Mouse (Mus musculus) erythroblast, embryonic 14.5 days (primary cell): ENCODE results near the gene Mink1. TPM values are rescaled to one million over a fixed set of nuclear protein-coding genes. Genes with fewer than 3 reads are reported as not detected.

Source experiments
- H3K27me3 ChIP-seq: 2 replicates; pipeline ENCODE4 v1.6.1; 2012; ENCODE audit warnings: inconsistent platforms; ENCODE audit not compliant: control insufficient read depth
- H3K36me3 ChIP-seq: 2 replicates; pipeline ENCODE4 v1.6.1; 2012; ENCODE audit warnings: mild to moderate bottlenecking, inconsistent platforms; ENCODE audit not compliant: control insufficient read depth
- H3K4me1 ChIP-seq: 2 replicates; pipeline ENCODE4 v1.6.1; 2012; ENCODE audit warnings: inconsistent platforms; ENCODE audit not compliant: control insufficient read depth
- H3K4me3 ChIP-seq: replicated peaks from 2 replicates; pipeline ENCODE3; 2012; ENCODE audit warnings: moderate library complexity, mild to moderate bottlenecking, inconsistent platforms
- H3K9me3 ChIP-seq: 2 replicates; pipeline ENCODE4 v1.6.1; 2012; ENCODE audit warnings: low read length, inconsistent platforms, mixed read lengths; ENCODE audit not compliant: control insufficient read depth
- GATA1 ChIP-seq: IDR thresholded peaks from 2 replicates; pipeline ENCODE4 v1.6.1; 2012; ENCODE audit warnings: low read length, inconsistent platforms, mixed read lengths
- TAL1 ChIP-seq: IDR thresholded peaks from 3 replicates; pipeline ENCODE4 v1.6.1; 2012; ENCODE audit warnings: low read length, inconsistent platforms, mixed read lengths
- polyA plus RNA-seq: library from polyadenylated mRNA; stranded (reverse); fragments of >175 nt; gene quantifications from 2 replicates; pipeline ENCODE4 v1.2.3, GENCODE M21; 2012

The Mink1 gene
- polyA plus RNA-seq, 1 experiment = 1.2 TPM

GRCm38 (mm10) chr11:70596094-70596493 is 33.4 kb downstream of the Mink1 start:
- no peaks in the 10 kb centered on the region for H3K27me3 ChIP-seq
- H3K9me3 ChIP-seq = no peaks in the 10 kb centered on the region
- peaks cover 15% of the 10 kb centered on the region for H3K4me1 ChIP-seq
- H3K36me3 ChIP-seq = peaks cover 27% of the 10 kb centered on the region
- TF ChIP-seq TAL1 (no peak), GATA1 (no peak)
- H3K4me3 ChIP-seq = no peak overlapping the region

DNA sequence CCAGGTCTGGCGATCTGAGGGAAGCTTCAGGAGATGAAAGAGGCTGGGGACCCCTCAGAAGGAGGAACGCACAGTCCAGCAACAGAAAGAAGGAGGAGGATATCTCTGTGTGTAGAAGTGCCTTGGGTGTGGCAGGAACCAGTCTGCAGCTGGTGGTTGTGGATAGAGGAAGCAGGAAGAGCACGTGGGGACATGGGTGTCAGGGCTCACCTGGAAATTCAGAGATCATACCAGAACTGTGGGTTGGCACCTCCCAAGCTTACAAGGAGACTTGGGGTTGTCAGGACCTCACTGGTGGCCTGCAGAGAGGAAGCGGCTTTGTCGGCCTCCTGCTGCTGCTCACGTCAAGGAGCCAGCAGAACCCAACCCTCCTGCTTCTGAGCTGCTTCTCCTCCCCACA is 34.6 kb downstream of the Mink1 start:
- H3K9me3 ChIP-seq = no peaks in the 10 kb centered on the region
- peaks cover 36% of the 10 kb centered on the region for H3K36me3 ChIP-seq
- H3K4me1 ChIP-seq = peaks cover 15% of the 10 kb centered on the region
- H3K27me3 ChIP-seq = no peaks in the 10 kb centered on the region
- TF ChIP-seq TAL1 (no peak), GATA1 (no peak)
- H3K4me3 ChIP-seq = no peak overlapping the region

DNA sequence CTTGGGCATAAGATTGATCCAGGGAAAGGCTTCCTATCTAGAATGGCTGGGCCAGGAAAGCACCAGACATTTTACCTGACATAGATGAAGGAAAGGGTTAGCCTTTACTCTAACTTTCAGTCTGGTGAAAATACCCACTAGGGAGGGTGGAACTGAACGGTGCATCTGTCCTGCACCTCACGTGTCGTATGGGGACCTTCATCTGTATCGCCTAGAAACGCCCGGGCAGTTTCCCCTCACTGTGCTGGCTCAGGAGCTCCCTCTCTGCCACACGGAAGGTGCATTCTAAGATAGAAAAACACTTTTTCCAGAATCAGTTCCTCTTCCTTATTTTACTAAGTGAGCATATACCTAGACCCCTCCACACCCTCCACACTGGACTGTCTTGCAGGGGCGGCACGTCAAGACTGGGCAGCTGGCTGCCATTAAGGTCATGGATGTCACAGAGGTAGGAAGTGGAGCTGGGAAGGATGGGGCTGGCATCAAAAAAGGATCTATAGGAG is 35.8 kb downstream of the Mink1 start:
- TF ChIP-seq TAL1 = no peak
- no peak for TF ChIP-seq GATA1
- Histone ChIP-seq H3K36me3 (peaks cover 44% of the 10 kb centered on the region), H3K4me3 (no peak overlapping the region), H3K9me3 (no peaks in the 10 kb centered on the region), H3K4me1 (peaks cover 15% of the 10 kb centered on the region), H3K27me3 (no peaks in the 10 kb centered on the region)

- no peaks in the 10 kb centered on the region for H3K9me3 ChIP-seq
- H3K27me3 ChIP-seq = no peaks in the 10 kb centered on the region
- H3K36me3 ChIP-seq = peaks cover 80% of the 10 kb centered on the region
- peaks cover 7% of the 10 kb centered on the region for H3K4me1 ChIP-seq
- TF ChIP-seq TAL1 = no peak
- TF ChIP-seq GATA1 = no peak
- no peak overlapping the region for H3K4me3 ChIP-seq
Measured at GRCm38 (mm10) chr11:70605024-70605566, 42.4 kb downstream of the Mink1 start.

GRCm38 (mm10) chr11:70606717-70607116 is 44.0 kb downstream of the Mink1 start:
- Histone ChIP-seq H3K9me3 (no peaks in the 10 kb centered on the region), H3K4me3 (no peak overlapping the region), H3K27me3 (no peaks in the 10 kb centered on the region), H3K4me1 (peaks cover 7% of the 10 kb centered on the region), H3K36me3 (peaks cover 89% of the 10 kb centered on the region)
- no peak for TF ChIP-seq TAL1
- TF ChIP-seq GATA1 = no peak

DNA sequence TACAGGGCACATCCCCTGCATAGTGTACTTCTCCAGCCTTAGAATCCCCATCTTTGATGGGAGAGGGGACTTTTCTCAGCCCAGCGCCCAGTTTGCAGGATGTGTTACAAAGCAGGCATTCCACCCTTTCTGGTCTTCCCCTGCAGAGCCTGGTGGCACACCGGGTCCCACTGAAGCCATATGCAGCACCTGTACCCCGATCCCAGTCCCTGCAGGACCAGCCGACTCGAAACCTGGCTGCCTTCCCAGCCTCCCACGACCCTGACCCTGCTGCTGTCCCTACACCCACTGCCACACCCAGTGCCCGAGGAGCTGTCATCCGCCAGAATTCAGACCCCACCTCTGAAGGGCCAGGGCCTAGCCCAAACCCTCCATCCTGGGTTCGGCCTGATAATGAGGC is 44.9 kb downstream of the Mink1 start:
- no peak for TF ChIP-seq TAL1
- no peak for TF ChIP-seq GATA1
- Histone ChIP-seq H3K36me3 (peaks cover 89% of the 10 kb centered on the region), H3K9me3 (no peaks in the 10 kb centered on the region), H3K4me1 (peaks cover 9% of the 10 kb centered on the region), H3K4me3 (no peak overlapping the region), H3K27me3 (no peaks in the 10 kb centered on the region)

GRCm38 (mm10) chr11:70608381-70609066 is 45.8 kb downstream of the Mink1 start:
- Histone ChIP-seq H3K36me3 (peaks cover 90% of the 10 kb centered on the region), H3K4me1 (peaks cover 13% of the 10 kb centered on the region), H3K27me3 (no peaks in the 10 kb centered on the region), H3K9me3 (no peaks in the 10 kb centered on the region), H3K4me3 (no peak overlapping the region)
- TF ChIP-seq GATA1 = no peak
- TF ChIP-seq TAL1 = no peak

DNA sequence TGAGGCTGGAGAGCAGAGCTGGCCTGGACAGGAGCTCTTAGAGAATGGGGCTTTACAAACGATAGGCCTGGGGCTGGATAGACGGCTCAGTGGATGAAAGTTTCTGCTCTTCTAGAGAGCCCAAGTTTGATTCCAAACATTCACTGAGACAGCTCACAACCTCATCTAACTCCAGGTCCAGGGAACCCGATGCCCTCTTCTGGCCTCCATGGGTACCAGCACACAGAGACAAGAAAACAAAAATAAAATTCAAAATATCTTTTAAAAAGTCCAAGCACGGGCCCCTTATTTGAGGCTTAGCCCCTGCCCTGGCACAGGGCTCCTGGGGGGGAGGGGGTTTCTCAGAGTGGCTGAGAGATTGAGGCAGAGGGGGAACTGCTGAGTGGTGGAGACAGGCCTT is 48.1 kb downstream of the Mink1 start:
- Histone ChIP-seq H3K36me3 (peaks cover 69% of the 10 kb centered on the region), H3K9me3 (no peaks in the 10 kb centered on the region), H3K4me1 (peaks cover 27% of the 10 kb centered on the region), H3K27me3 (peaks cover under 1% of the 10 kb centered on the region; the same call in 1 of the 2 replicates), H3K4me3 (no peak overlapping the region)
- TF ChIP-seq GATA1 = no peak
- no peak for TF ChIP-seq TAL1

DNA sequence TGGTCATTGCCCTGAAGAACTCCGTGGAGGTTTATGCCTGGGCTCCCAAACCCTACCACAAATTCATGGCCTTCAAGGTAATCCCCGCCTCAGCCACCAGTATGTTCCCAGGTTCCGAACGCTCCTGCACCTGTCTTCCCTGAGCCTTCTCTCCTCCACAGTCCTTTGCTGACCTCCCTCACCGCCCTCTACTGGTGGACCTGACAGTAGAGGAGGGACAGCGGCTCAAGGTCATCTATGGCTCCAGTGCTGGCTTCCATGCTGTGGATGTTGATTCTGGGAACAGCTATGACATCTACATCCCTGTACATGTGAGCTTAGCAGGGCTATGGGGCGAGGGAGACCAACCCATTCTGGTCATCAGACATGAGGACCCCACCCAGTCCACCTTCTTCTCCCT is 49.8 kb downstream of the Mink1 start:
- Histone ChIP-seq H3K36me3 (peaks cover 52% of the 10 kb centered on the region), H3K9me3 (no peaks in the 10 kb centered on the region), H3K4me1 (peaks cover 28% of the 10 kb centered on the region), H3K4me3 (no peak overlapping the region), H3K27me3 (peaks cover 7% of the 10 kb centered on the region)
- TF ChIP-seq TAL1 = no peak
- TF ChIP-seq GATA1 = no peak
